Mouse (Mus musculus) embryonic facial prominence, embryonic 14.5 days (tissue): Measurements from ENCODE around the gene Gpc2. TPM values are rescaled to one million over a fixed set of nuclear protein-coding genes. Genes with fewer than 3 reads are reported as not detected.

Experiments
- ATAC-seq: fragments of 200-750 bp; cut with Nextera tagmentation; 2 replicates; pipeline ENCODE4 v1.8.0; 2017; ENCODE audit warnings: low read depth, moderate number of reproducible peaks, moderate TSS enrichment
- DNase-seq: peaks from one replicate; pipeline ENCODE4 v3.0.0-alpha.2; 2015; ENCODE audit warnings: low spot score
- H3K27ac ChIP-seq: fragments of 300-500 bp; sonication (generic); replicated peaks from 2 replicates; pipeline ENCODE4 v1.5.1; 2014; ENCODE audit warnings: low read depth, mild to moderate bottlenecking, low read length, moderate library complexity
- H3K27me3 ChIP-seq: fragments of 300-500 bp; sonication (generic); replicated peaks from 2 replicates; pipeline ENCODE4 v1.6.1; 2014; ENCODE audit warnings: low read length; ENCODE audit not compliant: control insufficient read depth, insufficient read depth
- H3K36me3 ChIP-seq: fragments of 300-500 bp; sonication (generic); 2 replicates; pipeline ENCODE4 v1.6.1; 2014; ENCODE audit warnings: low read length, mixed read lengths; ENCODE audit not compliant: control insufficient read depth, insufficient read depth
- H3K4me1 ChIP-seq: fragments of 300-500 bp; sonication (generic); 2 replicates; pipeline ENCODE4 v1.6.1; 2014; ENCODE audit warnings: antibody characterized with exemption, low read length; ENCODE audit not compliant: control insufficient read depth, insufficient read depth
- H3K4me2 ChIP-seq: fragments of 300-500 bp; sonication (generic); 2 replicates; pipeline ENCODE4 v1.6.1; 2014; ENCODE audit warnings: low read depth, mild to moderate bottlenecking, low read length, moderate library complexity, mixed read lengths
- H3K4me3 ChIP-seq: fragments of 300-500 bp; sonication (generic); 2 replicates; pipeline ENCODE4 v1.5.1; 2014; ENCODE audit warnings: low read depth, mild to moderate bottlenecking, low read length
- H3K9ac ChIP-seq: fragments of 300-500 bp; sonication (generic); 2 replicates; pipeline ENCODE4 v1.6.1; 2014; ENCODE audit warnings: low read depth, mild to moderate bottlenecking, low read length, moderate library complexity, mixed read lengths
- H3K9me3 ChIP-seq: fragments of 300-500 bp; sonication (generic); 2 replicates; pipeline ENCODE4 v1.6.1; 2016; ENCODE audit warnings: low read length; ENCODE audit not compliant: control insufficient read depth
- WGBS: fragments of 180-500 bp; shearing (Covaris S2); extraction: QIAGEN DNeasy Blood & Tissue Kit; methylation state at CpG from one replicate; pipeline ENCODE4 v1.1.7; 2014; 5-methylcytosine and 5-hydroxymethylcytosine counted together
- polyA plus RNA-seq: library from polyadenylated mRNA; unstranded; fragments of >200 nt; fragmentation: Nextera tagmentation; extraction: Ambion mirVana; gene quantifications from 2 replicates; pipeline ENCODE4 v1.2.1, GENCODE M21; 2014

Gpc2 gene
- polyA plus RNA-seq, 1 experiment from 2014 or later, result 3.9 TPM

- 77% methylated on average over 6 of the region's 6 CpGs for WGBS
- no peak for DNase-seq
- H3K36me3 ChIP-seq, result peaks cover 39% of the 10 kb centered on the region
These were observed 21.3 kb downstream of the Gpc2 start for GRCm38 (mm10) chr5:138258542-138258941.

DNA sequence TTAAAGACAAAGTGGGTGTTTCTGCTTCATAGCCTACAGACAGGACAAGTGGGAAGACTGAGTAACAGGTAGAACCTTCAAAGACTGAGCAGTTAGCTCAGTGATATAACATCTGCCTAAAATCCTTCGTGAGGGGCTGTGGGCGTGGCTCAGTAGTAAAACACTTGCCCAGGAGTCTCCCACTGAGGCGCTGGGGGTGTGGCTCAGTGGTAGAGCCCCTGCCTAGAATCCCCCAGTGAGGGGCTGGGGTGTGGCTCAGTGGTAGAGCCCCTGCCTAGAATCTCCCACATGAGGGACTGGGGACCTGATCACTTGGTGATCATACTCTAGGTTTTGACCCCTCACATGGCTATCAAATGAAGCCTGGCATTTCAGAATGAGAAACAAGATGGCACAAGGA lies 21.7 kb downstream of the Gpc2 start:
- ATAC-seq, result no peak
- peaks cover 39% of the 10 kb centered on the region for H3K36me3 ChIP-seq
- WGBS, result 83% methylated on average over 3 of the region's 3 CpGs
- no peaks in the 10 kb centered on the region; the same call in 1 of the 2 replicates for H3K9me3 ChIP-seq
- no peak overlapping the region for H3K9ac ChIP-seq
- H3K4me3 ChIP-seq, result no peak overlapping the region
- H3K27me3 ChIP-seq, result no peaks in the 10 kb centered on the region
- no peak for DNase-seq
- no peak overlapping the region for H3K4me2 ChIP-seq
- H3K4me1 ChIP-seq, result peaks cover 15% of the 10 kb centered on the region
- H3K27ac ChIP-seq, result no peak overlapping the region

More at GRCm38 (mm10) chr5:138258542-138258941, 21.3 kb downstream of the Gpc2 start:
- H3K4me1 ChIP-seq, result peaks cover 17% of the 10 kb centered on the region
- no peak overlapping the region for H3K4me3 ChIP-seq
- H3K27ac ChIP-seq, result no peak overlapping the region
- no peak overlapping the region for H3K4me2 ChIP-seq
- H3K9me3 ChIP-seq, result no peaks in the 10 kb centered on the region
- H3K27me3 ChIP-seq, result no peaks in the 10 kb centered on the region
- no peak overlapping the region for H3K9ac ChIP-seq
- no peak for ATAC-seq

DNA sequence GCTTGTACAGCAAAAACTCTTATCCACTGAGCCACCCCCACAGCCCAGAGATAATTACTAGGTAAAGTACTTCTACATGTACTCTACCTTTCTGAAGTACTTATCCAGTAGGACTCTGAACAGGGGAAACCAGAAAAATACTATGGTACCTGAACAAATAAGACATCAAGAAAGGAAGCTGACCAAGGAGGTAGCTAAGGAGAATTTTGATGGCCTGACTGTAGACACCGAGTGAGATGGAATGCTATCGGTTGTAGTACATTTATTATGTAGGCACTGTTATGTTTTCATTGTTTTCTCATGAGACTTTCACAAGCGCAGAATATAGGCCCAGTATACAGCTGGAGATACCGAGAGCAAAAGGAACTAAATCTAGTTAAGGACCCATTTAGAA lies 22.2 kb downstream of the Gpc2 start:
- peaks cover 10% of the 10 kb centered on the region for H3K4me1 ChIP-seq

DNA sequence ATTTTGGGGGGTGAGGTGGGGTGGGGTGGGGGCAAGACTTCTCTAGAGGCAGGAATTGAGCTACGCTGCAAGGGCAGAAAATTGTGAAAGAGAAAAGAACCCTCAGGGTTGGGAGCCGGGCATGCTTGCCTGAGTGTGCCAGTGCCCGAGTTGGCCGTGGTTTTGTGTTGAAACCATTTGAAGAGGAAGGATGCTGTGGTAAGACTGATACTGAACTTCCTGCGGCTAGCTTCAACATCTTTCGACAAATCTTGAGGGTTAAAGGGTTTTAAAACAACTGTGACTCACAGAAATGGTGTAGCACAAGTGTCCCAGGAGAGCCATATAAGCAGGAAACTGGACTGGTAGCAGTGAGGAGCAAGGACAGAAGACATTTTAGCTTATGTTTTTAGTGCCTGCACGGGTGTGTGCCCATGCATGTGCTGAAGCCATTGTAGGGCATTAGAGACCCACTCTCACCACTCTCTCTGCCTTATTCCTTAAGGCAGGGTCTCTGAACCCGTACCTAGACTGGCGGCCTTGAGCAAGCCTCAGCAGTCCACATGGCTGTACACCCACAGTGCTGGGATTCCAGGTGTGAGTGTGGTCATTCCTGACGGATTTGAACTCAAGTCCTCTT lies 22.7 kb downstream of the Gpc2 start:
- no peaks in the 10 kb centered on the region for H3K27me3 ChIP-seq
- no peak overlapping the region for H3K27ac ChIP-seq
- peaks cover 36% of the 10 kb centered on the region for H3K36me3 ChIP-seq
- DNase-seq (no peak), ATAC-seq (no peak)
- H3K9ac ChIP-seq, result no peak overlapping the region
- peaks cover 8% of the 10 kb centered on the region; the same call in 1 of the 2 replicates for H3K4me1 ChIP-seq
- no peak overlapping the region for H3K4me2 ChIP-seq
- WGBS, result 82% methylated on average over 10 of the region's 10 CpGs
- no peaks in the 10 kb centered on the region; the same call in 1 of the 2 replicates for H3K9me3 ChIP-seq
- H3K4me3 ChIP-seq, result 0 out of 2 replicates have a peak overlapping the region, but pooled peaks have one; percentile 71

More for the DNA sequence above, 22.2 kb downstream of the Gpc2 start:
- no peak for ATAC-seq
- no peak overlapping the region for H3K4me3 ChIP-seq
- no peak overlapping the region for H3K4me2 ChIP-seq
- no peaks in the 10 kb centered on the region; the same call in 1 of the 2 replicates for H3K9me3 ChIP-seq
- no peak for DNase-seq
- H3K36me3 ChIP-seq, result peaks cover 39% of the 10 kb centered on the region
- no peaks in the 10 kb centered on the region for H3K27me3 ChIP-seq
- 92% methylated on average over 4 of the region's 4 CpGs for WGBS
- H3K9ac ChIP-seq, result no peak overlapping the region
- no peak overlapping the region for H3K27ac ChIP-seq

DNA sequence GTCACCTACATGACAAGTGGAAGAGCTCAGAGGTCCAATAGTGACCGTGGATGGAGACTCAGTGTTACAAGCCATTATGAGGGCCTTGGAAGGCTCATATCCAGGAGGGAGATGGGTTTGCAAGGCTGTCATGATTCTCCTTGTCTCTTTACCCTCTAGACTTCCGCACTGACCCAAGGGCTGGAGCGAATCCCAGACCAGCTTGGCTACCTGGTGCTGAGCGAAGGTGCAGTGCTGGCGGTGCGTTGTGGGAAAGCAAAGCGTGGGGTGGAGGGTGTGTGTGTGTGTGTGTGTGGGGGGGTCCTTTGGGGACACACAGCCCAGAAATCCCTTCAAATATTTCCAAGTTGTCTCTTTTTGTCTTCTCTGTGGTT lies 23.7 kb downstream of the Gpc2 start:
- WGBS, result 16% methylated on average over 6 of the region's 7 CpGs
- no peaks in the 10 kb centered on the region; the same call in 1 of the 2 replicates for H3K9me3 ChIP-seq
- H3K36me3 ChIP-seq, result peaks cover 26% of the 10 kb centered on the region
- ATAC-seq (no peak; the same call in 1 of the 2 replicates), DNase-seq (no peak)
- peak overlapping the region; percentile 70 for H3K9ac ChIP-seq
- H3K4me3 ChIP-seq, result peak overlapping the region; percentile 71
- H3K4me2 ChIP-seq, result peak overlapping the region; percentile 89
- peak overlapping the region; percentile 59 for H3K27ac ChIP-seq
- H3K27me3 ChIP-seq, result no peaks in the 10 kb centered on the region
- H3K4me1 ChIP-seq, result peaks cover 8% of the 10 kb centered on the region; the same call in 1 of the 2 replicates

GRCm38 (mm10) chr5:138255353-138256093 lies 24.3 kb downstream of the Gpc2 start, which contains the start of gene Lamtor4:
TSS of gene Lamtor4 (plus strand) at chr5:138255482.
- H3K27me3 ChIP-seq, result no peaks in the 10 kb centered on the region
- peaks cover 20% of the 10 kb centered on the region for H3K36me3 ChIP-seq
- peak within 1 kb of the TSS; percentile 71 for H3K4me3 ChIP-seq
- H3K4me1 ChIP-seq, result peaks cover 8% of the 10 kb centered on the region; the same call in 1 of the 2 replicates
- H3K9me3 ChIP-seq, result no peaks in the 10 kb centered on the region; the same call in 1 of the 2 replicates
- peak; percentile 99 for DNase-seq
- peak; percentile 100 for ATAC-seq
- under 1% methylated on average over 38 of the region's 38 CpGs for WGBS
- H3K9ac ChIP-seq, result peak within 1 kb of the TSS; percentile 70
- H3K4me2 ChIP-seq, result peak within 1 kb of the TSS; percentile 89
- peak within 1 kb of the TSS; percentile 59 for H3K27ac ChIP-seq

- H3K27ac ChIP-seq, result no peak overlapping the region
- DNase-seq (no peak), ATAC-seq (no peak)
- H3K9ac ChIP-seq, result no peak overlapping the region
- H3K4me1 ChIP-seq, result peaks cover 8% of the 10 kb centered on the region; the same call in 1 of the 2 replicates
- H3K9me3 ChIP-seq, result no peaks in the 10 kb centered on the region; the same call in 1 of the 2 replicates
- no peak overlapping the region for H3K4me2 ChIP-seq
- no peak overlapping the region for H3K4me3 ChIP-seq
- H3K27me3 ChIP-seq, result no peaks in the 10 kb centered on the region
- 88% methylated on average over 3 of the region's 3 CpGs for WGBS
- H3K36me3 ChIP-seq, result 0 out of 2 replicates have a peak, but pooled peaks cover 2% of the 10 kb centered on the region
These were observed 26.7 kb downstream of the Gpc2 start for GRCm38 (mm10) chr5:138253061-138253460.

DNA sequence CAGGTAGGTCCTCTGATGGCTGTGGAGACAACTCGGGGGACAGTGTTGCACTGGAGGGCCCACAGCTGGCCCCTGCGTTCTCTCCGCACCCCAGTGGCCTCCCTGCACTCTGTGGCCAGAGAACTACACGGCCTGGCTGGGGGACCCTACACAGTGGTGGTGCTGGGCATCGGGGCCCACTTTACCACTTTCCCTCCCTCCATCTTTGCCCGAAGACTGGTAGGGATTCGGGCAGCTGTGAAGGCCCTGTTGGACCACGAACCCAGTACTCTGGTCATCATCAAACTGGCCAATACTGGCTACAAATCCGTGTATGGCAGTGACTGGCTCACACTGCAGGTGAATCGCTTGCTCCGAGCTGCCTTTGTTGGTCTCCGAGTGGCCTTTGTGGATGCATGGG lies 28.7 kb downstream of the Gpc2 start:
- no peaks in the 10 kb centered on the region; the same call in 1 of the 2 replicates for H3K9me3 ChIP-seq
- ATAC-seq, result no peak

More for the DNA sequence above, 28.7 kb downstream of the Gpc2 start:
- DNase-seq, result no peak
- Histone ChIP-seq H3K9ac (no peak overlapping the region), H3K27ac (no peak overlapping the region), H3K4me1 (peaks cover 5% of the 10 kb centered on the region; the same call in 1 of the 2 replicates), H3K4me3 (no peak overlapping the region), H3K4me2 (no peak overlapping the region), H3K27me3 (no peaks in the 10 kb centered on the region), H3K36me3 (no peaks in the 10 kb centered on the region)
- WGBS, result 79% methylated on average over 12 of the region's 12 CpGs
